Mouse (Mus musculus) thymus, adult 2 months (tissue): Measurements from ENCODE around the gene Ctnnbip1.

Experiments
- CTCF ChIP-seq: fragments of 200-500 bp; IDR thresholded peaks from 2 replicates; pipeline ENCODE4 v1.5.1; 2012; ENCODE audit warnings: mild to moderate bottlenecking, control low read depth, low read length, moderate library complexity, borderline replicate concordance; ENCODE audit not compliant: control insufficient read depth, poor library complexity, insufficient read depth; ENCODE audit errors: extremely low read depth
- POLR2A ChIP-seq: fragments of 200-500 bp; IDR thresholded peaks from 2 replicates; pipeline ENCODE4 v1.6.1; 2012; ENCODE audit warnings: mild to moderate bottlenecking, low read length, control low read depth, moderate library complexity; ENCODE audit not compliant: control insufficient read depth, poor library complexity, insufficient read depth; ENCODE audit errors: extremely low read depth

GRCm38 (mm10) chr4:149521258-149521657, 3.2 kb downstream of the Ctnnbip1 start:
- TF ChIP-seq POLR2A (no peak), CTCF (no peak)
